Mouse (Mus musculus): ENCODE data around the gene Cggbp1. TPM values are rescaled to one million over a fixed set of nuclear protein-coding genes. Genes with fewer than 3 reads are reported as not detected.
A peak's percentile ranks its signal among the peaks of the same experiment; 100 is the strongest.

Gene Cggbp1
- total and polyA plus RNA-seq, 2 experiments = 7.0 to 29.5 TPM

DNA sequence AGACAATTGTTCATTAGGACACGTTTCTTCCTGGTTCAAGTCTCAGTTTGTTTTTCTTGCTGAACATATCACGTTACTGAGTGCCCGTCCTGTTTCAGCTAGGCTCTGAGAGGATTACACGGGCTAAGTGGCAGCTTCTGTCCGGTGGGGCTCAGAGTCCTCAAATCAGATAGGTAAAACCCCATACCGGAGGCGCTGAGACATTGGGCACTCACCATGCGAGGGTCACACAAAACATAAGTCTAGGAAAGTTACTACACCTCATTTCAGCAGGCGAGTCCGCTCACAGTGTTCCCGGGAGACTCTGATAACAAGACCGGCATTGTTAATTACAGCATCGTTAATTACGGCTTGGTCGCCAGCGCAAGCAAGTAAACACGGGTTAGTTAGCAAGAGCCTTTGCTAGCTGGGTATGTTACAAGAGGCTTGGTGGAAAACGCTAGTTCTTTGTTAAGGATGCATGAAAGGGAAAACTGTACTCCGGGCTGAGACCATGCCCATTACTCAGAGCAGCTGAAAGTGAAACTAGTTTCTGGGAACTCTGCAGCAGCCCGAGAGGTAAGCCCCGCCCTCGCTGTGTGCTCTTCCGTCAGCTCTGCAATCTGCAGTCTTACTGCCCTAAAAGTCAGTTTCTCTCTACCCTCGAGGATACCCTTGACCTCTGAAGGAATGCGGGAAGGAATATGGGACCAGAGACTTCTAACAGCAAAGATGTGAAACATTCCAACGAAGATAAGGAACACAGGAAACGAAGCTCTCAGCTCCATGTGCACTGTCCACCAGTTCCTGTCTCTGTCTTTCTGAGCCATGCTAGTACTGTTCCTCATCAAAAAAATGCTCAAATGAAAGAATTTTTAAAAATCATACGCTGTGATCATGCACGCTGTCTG, 21.9 kb downstream of the Cggbp1 start:
- Histone ChIP-seq H3K27ac (replicated peaks; ENCODE audit: insufficient read depth, low read depth, low read length) (peak overlapping the region; percentile 87), H3K36me3 (ENCODE audit: control insufficient read depth, insufficient read depth, low read length) (no peaks in the 10 kb centered on the region), H3K27me3 (ENCODE audit: control insufficient read depth, insufficient read depth, low read length) (no peaks in the 10 kb centered on the region), H3K4me1 (ENCODE audit: control insufficient read depth, insufficient read depth, low read length) (no peaks in the 10 kb centered on the region; the same call in 1 of the 2 replicates), H3K79me2 (ENCODE audit: control insufficient read depth, insufficient read depth, low read length) (no peaks in the 10 kb centered on the region), H3K4me3 (ENCODE audit: insufficient read depth, low read depth, low read length) (peak overlapping the region; percentile 78), H3K9ac (ENCODE audit: low read depth, low read length) (peak overlapping the region; percentile 76)
- WGBS = under 1% methylated on average over 29 of the region's 29 CpGs
- TF ChIP-seq POLR2A (IDR thresholded peaks at IDR 0.05; ENCODE audit: extremely low read depth, insufficient read depth, low read length) (no peak), CTCF (IDR thresholded peaks at IDR 0.05; ENCODE audit: low read depth, low read length) (no peak)
- DNase-seq (ENCODE audit: extremely low read depth, low read depth, low spot score) = peak; percentile 83

DNA sequence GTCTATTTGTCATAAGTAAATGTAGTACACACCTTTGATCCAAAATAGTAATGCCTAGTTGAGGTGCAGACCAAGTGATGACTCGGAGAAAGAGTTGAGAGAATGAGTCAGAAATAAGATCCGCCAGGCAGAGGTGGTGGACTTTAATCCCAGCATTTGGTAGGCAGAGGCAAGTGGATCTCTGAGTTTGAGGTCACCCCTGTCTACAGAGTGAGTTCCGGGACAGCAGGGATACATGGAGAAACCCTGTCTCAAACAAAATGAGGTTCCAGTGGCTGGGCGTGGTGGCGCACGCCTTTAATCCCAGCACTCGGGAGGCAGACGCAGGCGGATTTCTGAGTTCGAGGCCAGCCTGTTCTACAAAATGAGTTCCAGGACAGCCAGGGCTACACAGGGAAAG, 23.6 kb downstream of the Cggbp1 start:
- Histone ChIP-seq H3K4me3 (ENCODE audit: insufficient read depth, low read depth, low read length) (no peak overlapping the region), H3K27me3 (ENCODE audit: control insufficient read depth, insufficient read depth, low read length) (no peaks in the 10 kb centered on the region), H3K79me2 (ENCODE audit: control insufficient read depth, insufficient read depth, low read length) (no peaks in the 10 kb centered on the region), H3K9ac (ENCODE audit: low read depth, low read length) (no peak overlapping the region), H3K4me1 (ENCODE audit: control insufficient read depth, insufficient read depth, low read length) (no peaks in the 10 kb centered on the region; the same call in 1 of the 2 replicates), H3K36me3 (ENCODE audit: control insufficient read depth, insufficient read depth, low read length) (no peaks in the 10 kb centered on the region), H3K27ac (replicated peaks; ENCODE audit: insufficient read depth, low read depth, low read length) (no peak overlapping the region)
- WGBS = 98% methylated on average over 10 of the region's 10 CpGs
- DNase-seq (ENCODE audit: extremely low read depth, low read depth, low spot score) = no peak
- TF ChIP-seq CTCF (IDR thresholded peaks at IDR 0.05; ENCODE audit: low read depth, low read length) (no peak), POLR2A (IDR thresholded peaks at IDR 0.05; ENCODE audit: extremely low read depth, insufficient read depth, low read length) (no peak)

DNA sequence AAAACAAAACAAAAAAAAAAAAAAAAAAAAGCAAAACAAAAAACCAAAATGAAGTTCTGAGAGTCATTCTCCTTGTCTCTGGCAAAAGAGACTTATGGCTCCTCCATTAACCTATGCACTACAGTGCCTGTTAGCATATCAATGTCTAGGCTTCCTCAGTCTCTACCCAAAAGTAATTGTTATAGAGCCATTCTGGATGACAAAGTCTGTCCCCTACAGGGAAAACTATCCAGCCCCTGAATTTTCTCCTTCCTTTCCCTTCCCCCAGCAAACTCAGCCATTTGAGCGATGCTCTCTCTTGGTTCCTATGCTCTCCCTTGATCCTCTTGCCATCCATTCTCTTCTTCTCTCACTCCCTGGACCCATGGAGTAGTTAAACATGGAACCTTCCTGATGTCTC, 24.0 kb downstream of the Cggbp1 start:
- DNase-seq (ENCODE audit: extremely low read depth, low read depth, low spot score) = no peak
- Histone ChIP-seq H3K79me2 (ENCODE audit: control insufficient read depth, insufficient read depth, low read length) (no peaks in the 10 kb centered on the region), H3K27me3 (ENCODE audit: control insufficient read depth, insufficient read depth, low read length) (no peaks in the 10 kb centered on the region), H3K36me3 (ENCODE audit: control insufficient read depth, insufficient read depth, low read length) (no peaks in the 10 kb centered on the region), H3K4me1 (ENCODE audit: control insufficient read depth, insufficient read depth, low read length) (no peaks in the 10 kb centered on the region; the same call in 1 of the 2 replicates), H3K9ac (ENCODE audit: low read depth, low read length) (no peak overlapping the region), H3K4me3 (ENCODE audit: insufficient read depth, low read depth, low read length) (no peak overlapping the region), H3K27ac (replicated peaks; ENCODE audit: insufficient read depth, low read depth, low read length) (no peak overlapping the region)
- WGBS = 100% methylated on average over 1 of the region's 1 CpGs
- TF ChIP-seq CTCF (IDR thresholded peaks at IDR 0.05; ENCODE audit: low read depth, low read length) (no peak), POLR2A (IDR thresholded peaks at IDR 0.05; ENCODE audit: extremely low read depth, insufficient read depth, low read length) (no peak)

DNA sequence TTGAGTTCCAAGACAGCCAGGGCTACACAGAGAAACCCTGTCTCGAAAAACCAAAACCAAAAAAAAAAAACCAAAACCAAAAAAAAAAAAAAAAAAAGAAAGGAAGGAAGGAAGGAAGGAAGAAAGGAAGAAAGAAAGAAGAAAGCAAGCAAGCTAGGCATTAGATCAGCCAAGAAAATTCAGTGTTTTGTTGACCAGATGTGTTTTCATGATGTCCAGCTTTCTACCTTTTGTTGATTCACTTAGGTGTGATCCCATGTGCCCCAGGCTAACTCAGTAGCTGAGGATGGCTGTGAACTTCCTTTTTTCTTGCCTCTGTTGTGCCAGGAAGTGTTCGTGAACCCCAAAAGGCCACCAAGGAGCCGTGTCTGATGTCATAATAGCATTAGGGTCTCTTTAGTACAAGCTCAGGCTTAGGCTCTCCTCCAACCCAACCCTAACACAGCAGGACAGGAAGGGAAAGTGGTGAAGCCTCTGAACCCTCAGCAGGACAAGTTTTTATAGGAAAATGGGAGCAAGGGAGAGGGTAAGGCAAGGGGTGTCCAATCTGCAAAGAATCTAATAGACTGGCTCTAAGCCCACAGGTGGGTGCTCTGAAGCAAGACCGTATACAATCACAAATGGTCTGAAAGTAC, 25.0 kb downstream of the Cggbp1 start:
- 75% methylated on average over 4 of the region's 4 CpGs for WGBS
- no peak overlapping the region for H3K27ac ChIP-seq (replicated peaks; ENCODE audit: insufficient read depth, low read depth, low read length)
- TF ChIP-seq CTCF (IDR thresholded peaks at IDR 0.05; ENCODE audit: low read depth, low read length) (no peak), POLR2A (IDR thresholded peaks at IDR 0.05; ENCODE audit: extremely low read depth, insufficient read depth, low read length) (no peak)

DNA sequence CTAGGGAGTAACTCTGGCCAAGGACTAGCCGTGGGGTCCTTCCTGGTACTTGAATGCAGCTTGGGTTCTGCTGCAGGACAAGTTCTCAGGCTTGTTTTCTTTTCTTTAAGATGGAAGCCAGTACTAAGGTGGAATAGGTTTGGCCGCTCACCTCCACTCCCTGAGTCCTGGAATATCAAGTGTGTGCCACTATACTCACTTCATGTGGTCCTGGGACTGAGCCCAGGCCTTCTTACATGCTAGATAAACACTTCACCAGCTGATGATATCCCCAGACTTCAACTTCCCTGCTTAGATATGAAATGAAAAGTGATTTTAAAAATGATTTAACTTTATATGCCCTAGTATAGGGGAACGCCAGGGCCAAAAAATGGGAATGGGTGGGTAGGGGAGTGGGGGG, 25.5 kb downstream of the Cggbp1 start:
- 96% methylated on average over 3 of the region's 3 CpGs for WGBS
- Histone ChIP-seq H3K27ac (replicated peaks; ENCODE audit: insufficient read depth, low read depth, low read length) (no peak overlapping the region), H3K4me3 (ENCODE audit: insufficient read depth, low read depth, low read length) (no peak overlapping the region), H3K9ac (ENCODE audit: low read depth, low read length) (no peak overlapping the region), H3K27me3 (ENCODE audit: control insufficient read depth, insufficient read depth, low read length) (no peaks in the 10 kb centered on the region), H3K79me2 (ENCODE audit: control insufficient read depth, insufficient read depth, low read length) (no peaks in the 10 kb centered on the region), H3K4me1 (ENCODE audit: control insufficient read depth, insufficient read depth, low read length) (no peaks in the 10 kb centered on the region; the same call in 1 of the 2 replicates), H3K36me3 (ENCODE audit: control insufficient read depth, insufficient read depth, low read length) (no peaks in the 10 kb centered on the region)
- no peak for DNase-seq (ENCODE audit: extremely low read depth, low read depth, low spot score)
- no peak for TF ChIP-seq CTCF (IDR thresholded peaks at IDR 0.05; ENCODE audit: low read depth, low read length)
- no peak for TF ChIP-seq POLR2A (IDR thresholded peaks at IDR 0.05; ENCODE audit: extremely low read depth, insufficient read depth, low read length)

More for the DNA sequence above, 25.0 kb downstream of the Cggbp1 start:
- Histone ChIP-seq H3K79me2 (ENCODE audit: control insufficient read depth, insufficient read depth, low read length) (no peaks in the 10 kb centered on the region), H3K27me3 (ENCODE audit: control insufficient read depth, insufficient read depth, low read length) (no peaks in the 10 kb centered on the region), H3K9ac (ENCODE audit: low read depth, low read length) (no peak overlapping the region), H3K4me1 (ENCODE audit: control insufficient read depth, insufficient read depth, low read length) (no peaks in the 10 kb centered on the region; the same call in 1 of the 2 replicates), H3K4me3 (ENCODE audit: insufficient read depth, low read depth, low read length) (no peak overlapping the region), H3K36me3 (ENCODE audit: control insufficient read depth, insufficient read depth, low read length) (no peaks in the 10 kb centered on the region)
- DNase-seq (ENCODE audit: extremely low read depth, low read depth, low spot score) = no peak

Data from liver, adult 2 months (tissue).